In the genomic region with DNA sequence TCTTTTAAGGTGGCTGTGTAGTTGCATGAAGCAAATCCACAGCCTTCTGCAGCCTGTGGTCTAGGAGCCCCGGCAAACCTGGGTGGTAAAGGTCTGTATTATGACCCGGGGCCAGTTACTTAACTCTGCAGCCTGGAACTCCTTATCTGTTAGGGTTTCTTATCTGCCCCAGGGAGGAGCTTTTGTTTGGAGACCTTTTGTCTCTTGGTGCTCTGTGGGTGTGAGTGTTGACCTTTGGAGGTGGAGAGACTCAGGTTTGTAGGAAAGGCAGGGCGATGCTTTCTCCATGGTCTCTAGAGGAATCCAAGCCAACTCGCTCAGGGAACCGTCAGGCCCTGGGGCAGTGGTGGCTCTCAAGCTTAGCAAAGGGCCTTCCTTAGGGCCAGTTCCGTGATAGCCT, we compare ENCODE assay signal across 14 mouse cellular contexts.
A peak's percentile ranks its signal among the peaks of the same experiment; 100 is the strongest.
DNase-seq lines count a peak whose midpoint lies in the region; ATAC-seq and TF ChIP-seq lines count a peak whose summit lies in the region.
"Had no signal": no experiment of that assay in that cellular context is flagged by ENCODE, and none has a peak within 500 bp of the region (broad histone marks: within the 10 kb centered on the region; RNA-seq: fewer than 3 reads in every experiment).

No protein-coding gene starts in this region.

- H3K79me2 ChIP-seq in heart, adult 2 months (replicated peaks; ENCODE audit: control insufficient read depth, insufficient read depth, low read length), result no peaks in the 10 kb centered on the region

- 12% methylated on average over 6 of the region's 6 CpGs for WGBS in heart, embryonic 10.5 days
- WGBS in heart, adult 2 months, result 65% methylated on average over 6 of the region's 6 CpGs
- WGBS in midbrain, embryonic 11.5 days, result 27% methylated on average over 6 of the region's 6 CpGs
- 36% methylated on average over 6 of the region's 6 CpGs for WGBS in midbrain, embryonic 14.5 days
- WGBS in intestine, embryonic 14.5 days, result 48% methylated on average over 6 of the region's 6 CpGs
- WGBS in stomach, embryonic 16.5 days, result 49% methylated on average over 6 of the region's 6 CpGs

- peak overlapping the region; percentile 92; the same call in 1 of the 2 replicates for H3K27ac ChIP-seq in heart, embryonic 10.5 days
- no peak overlapping the region for H3K27ac ChIP-seq in heart, adult 2 months
- no peak overlapping the region for H3K27ac ChIP-seq in midbrain, embryonic 11.5 days (ENCODE audit: low read depth, low read length)
- no peak overlapping the region for H3K27ac ChIP-seq in midbrain, embryonic 14.5 days (replicated peaks; ENCODE audit: low read depth, low read length)
- peak overlapping the region; percentile 99 for H3K27ac ChIP-seq in intestine, embryonic 14.5 days (ENCODE audit: low read depth)
- peak overlapping the region; percentile 99 for H3K27ac ChIP-seq in stomach, embryonic 16.5 days (ENCODE audit: low read length)

- H3K4me3 ChIP-seq in heart, embryonic 10.5 days, result peak overlapping the region; percentile 79; the same call in 1 of the 2 replicates
- H3K4me3 ChIP-seq in heart, adult 2 months, result no peak overlapping the region
- H3K4me3 ChIP-seq in midbrain, embryonic 11.5 days (ENCODE audit: low read depth, low read length), result no peak overlapping the region
- no peak overlapping the region for H3K4me3 ChIP-seq in midbrain, embryonic 14.5 days (replicated peaks; ENCODE audit: low read depth, low read length)
- no peak overlapping the region for H3K4me3 ChIP-seq in intestine, embryonic 14.5 days (ENCODE audit: low read depth, low read length)
- no peak overlapping the region for H3K4me3 ChIP-seq in stomach, embryonic 16.5 days (replicated peaks; ENCODE audit: low read length)

- no peaks in the 10 kb centered on the region for H3K9me3 ChIP-seq in heart, embryonic 10.5 days
- H3K9me3 ChIP-seq in midbrain, embryonic 11.5 days (ENCODE audit: control insufficient read depth, low read length), result no peaks in the 10 kb centered on the region
- no peaks in the 10 kb centered on the region for H3K9me3 ChIP-seq in midbrain, embryonic 14.5 days (ENCODE audit: control insufficient read depth, low read length)
- no peaks in the 10 kb centered on the region for H3K9me3 ChIP-seq in intestine, embryonic 14.5 days (ENCODE audit: control insufficient read depth, low read length)
- H3K9me3 ChIP-seq in stomach, embryonic 16.5 days (replicated peaks; ENCODE audit: control insufficient read depth, low read length), result no peaks in the 10 kb centered on the region

- no peak for TF ChIP-seq POLR2A in heart, adult 2 months (IDR thresholded peaks at IDR 0.05; ENCODE audit: insufficient read depth, low read depth, low read length)

- TF ChIP-seq EP300 in heart, adult 2 months (IDR thresholded peaks at IDR 0.05; ENCODE audit: insufficient read depth, low read depth, low read length), result no peak

- H3K27me3 ChIP-seq in heart, embryonic 10.5 days (ENCODE audit: insufficient read depth, poor library complexity, severe bottlenecking), result no peaks in the 10 kb centered on the region
- no peaks in the 10 kb centered on the region for H3K27me3 ChIP-seq in heart, adult 2 months (ENCODE audit: control insufficient read depth, insufficient read depth, low read length)
- no peaks in the 10 kb centered on the region for H3K27me3 ChIP-seq in midbrain, embryonic 11.5 days (ENCODE audit: control insufficient read depth, insufficient read depth, low read length)
- H3K27me3 ChIP-seq in midbrain, embryonic 14.5 days (ENCODE audit: control insufficient read depth, insufficient read depth, low read length), result no peaks in the 10 kb centered on the region
- H3K27me3 ChIP-seq in intestine, embryonic 14.5 days (replicated peaks; ENCODE audit: control insufficient read depth, insufficient read depth, low read length), result no peaks in the 10 kb centered on the region
- no peaks in the 10 kb centered on the region for H3K27me3 ChIP-seq in stomach, embryonic 16.5 days (ENCODE audit: control insufficient read depth, insufficient read depth, low read length)
- H3K27me3 ChIP-seq: Patski had no signal

- no peak for ATAC-seq in midbrain, embryonic 11.5 days (ENCODE audit: low FRiP score)
- ATAC-seq in midbrain, embryonic 14.5 days (ENCODE audit: low FRiP score, low TSS enrichment), result no peak
- ATAC-seq in intestine, embryonic 14.5 days (replicated peaks; ENCODE audit: low FRiP score, low TSS enrichment, low read depth), result no peak
- ATAC-seq in stomach, embryonic 16.5 days (ENCODE audit: insufficient read depth, low FRiP score), result no peak
- ATAC-seq: Patski had no signal

- no peak for TF ChIP-seq CTCF in heart, adult 2 months (IDR thresholded peaks at IDR 0.05)

- peaks cover 26% of the 10 kb centered on the region for H3K4me1 ChIP-seq in heart, embryonic 10.5 days
- no peaks in the 10 kb centered on the region; the same call in 1 of the 2 replicates for H3K4me1 ChIP-seq in heart, adult 2 months (ENCODE audit: control insufficient read depth, insufficient read depth, low read length)
- peaks cover 12% of the 10 kb centered on the region for H3K4me1 ChIP-seq in midbrain, embryonic 11.5 days (ENCODE audit: control insufficient read depth, insufficient read depth, low read length)
- peaks cover 24% of the 10 kb centered on the region for H3K4me1 ChIP-seq in midbrain, embryonic 14.5 days (ENCODE audit: control insufficient read depth, insufficient read depth, low read length)
- H3K4me1 ChIP-seq in intestine, embryonic 14.5 days (replicated peaks; ENCODE audit: control insufficient read depth, insufficient read depth, low read length), result peaks cover 14% of the 10 kb centered on the region
- H3K4me1 ChIP-seq in stomach, embryonic 16.5 days (ENCODE audit: control insufficient read depth, insufficient read depth, low read length), result peaks cover 12% of the 10 kb centered on the region

- DNase-seq in heart, embryonic 10.5 days (ENCODE audit: low spot score), result no peak
- DNase-seq in heart, adult 2 months, result no peak
- DNase-seq in midbrain, embryonic 11.5 days (ENCODE audit: low spot score, missing footprints), result peak; percentile 82
- no peak for DNase-seq in midbrain, embryonic 14.5 days
- no peak for DNase-seq in intestine, embryonic 14.5 days (ENCODE audit: low spot score)
- no peak for DNase-seq in thymus, postnatal 10 days (ENCODE audit: low spot score in 2 of 2)
- no peak for DNase-seq in urinary bladder, postnatal 25 days (ENCODE audit: low spot score)
- DNase-seq: adrenal gland, postnatal 14 days; cerebellum, postnatal 10 days; heart, postnatal 14 days; kidney, adult 18-20 months; lung, embryonic 14.5 days had no signal

- no peak overlapping the region for H3K4me2 ChIP-seq in midbrain, embryonic 11.5 days
- H3K4me2 ChIP-seq in midbrain, embryonic 14.5 days (ENCODE audit: low read length), result no peak overlapping the region
- H3K4me2 ChIP-seq in intestine, embryonic 14.5 days (ENCODE audit: low read length), result peak overlapping the region; percentile 94
- H3K4me2 ChIP-seq in stomach, embryonic 16.5 days (ENCODE audit: low read depth, low read length), result no peak overlapping the region

- H3K9ac ChIP-seq in heart, adult 2 months (ENCODE audit: low read depth, low read length), result no peak overlapping the region
- H3K9ac ChIP-seq in midbrain, embryonic 11.5 days (ENCODE audit: low read length), result no peak overlapping the region
- no peak overlapping the region for H3K9ac ChIP-seq in midbrain, embryonic 14.5 days (replicated peaks; ENCODE audit: low read length)
- no peak overlapping the region for H3K9ac ChIP-seq in intestine, embryonic 14.5 days (ENCODE audit: low read length)
- no peak overlapping the region for H3K9ac ChIP-seq in stomach, embryonic 16.5 days (ENCODE audit: low read length)
- H3K9ac ChIP-seq: lung, embryonic 14.5 days had no signal

- intact Hi-C loops in heart, adult 2 months (cut with DNase I), result no loop called here

- no peaks in the 10 kb centered on the region for H3K36me3 ChIP-seq in heart, embryonic 10.5 days
- no peaks in the 10 kb centered on the region for H3K36me3 ChIP-seq in heart, adult 2 months (ENCODE audit: control insufficient read depth, insufficient read depth, low read length)
- no peaks in the 10 kb centered on the region for H3K36me3 ChIP-seq in midbrain, embryonic 11.5 days (ENCODE audit: control insufficient read depth, insufficient read depth, low read length)
- H3K36me3 ChIP-seq in midbrain, embryonic 14.5 days (ENCODE audit: control insufficient read depth, insufficient read depth, low read length), result no peaks in the 10 kb centered on the region
- H3K36me3 ChIP-seq in intestine, embryonic 14.5 days (ENCODE audit: control insufficient read depth, insufficient read depth, low read length), result no peaks in the 10 kb centered on the region
- H3K36me3 ChIP-seq in stomach, embryonic 16.5 days (ENCODE audit: control insufficient read depth, insufficient read depth, low read length), result no peaks in the 10 kb centered on the region

Comparison
In these comparisons a context has a peak if more than half of its experiments do, and no peak if none do; other contexts are left out.
1. H3K27ac ChIP-seq: peak in heart, embryonic 10.5 days (single experiment), intestine, embryonic 14.5 days (single experiment) and stomach, embryonic 16.5 days (single experiment); none in heart, adult 2 months (single experiment), midbrain, embryonic 11.5 days (single experiment) and midbrain, embryonic 14.5 days (single experiment).